Mouse (Mus musculus) skeletal muscle tissue, adult 2 months (tissue): ENCODE results near the gene Npepps.
"Not testable (repeated sequence)": the region's sequence is repeated elsewhere in the genome, so short reads cannot be mapped to it uniquely, and the experiment has no call there.

ENCODE experiments used
- DNase-seq: peaks from one replicate; pipeline ENCODE4 v3.0.0-alpha.2; 2012; ENCODE audit warnings: low read depth, low spot score

Npepps gene

GRCm38 (mm10) chr11:97237976-97238375 lies 42.5 kb downstream of the Npepps start:
- no peak for DNase-seq

- no peak for DNase-seq
These were observed 48.0 kb downstream of the Npepps start for GRCm38 (mm10) chr11:97232436-97232835.

GRCm38 (mm10) chr11:97229396-97229795 lies 51.0 kb downstream of the Npepps start:
- DNase-seq: no peak

GRCm38 (mm10) chr11:97228985-97229384 lies 51.5 kb downstream of the Npepps start:
- no peak for DNase-seq

- DNase-seq: no peak
These were observed 54.3 kb downstream of the Npepps start for GRCm38 (mm10) chr11:97226131-97226530.

GRCm38 (mm10) chr11:97223485-97223884 lies 57.0 kb downstream of the Npepps start:
- no peak for DNase-seq

GRCm38 (mm10) chr11:97221611-97222010 lies 58.8 kb downstream of the Npepps start:
- no peak for DNase-seq

GRCm38 (mm10) chr11:97220211-97220610 lies 60.2 kb downstream of the Npepps start:
- DNase-seq: no peak

GRCm38 (mm10) chr11:97214411-97214810 lies 66.0 kb downstream of the Npepps start:
- no peak for DNase-seq

- DNase-seq: no peak
These were observed 69.6 kb downstream of the Npepps start for GRCm38 (mm10) chr11:97210728-97211400.

GRCm38 (mm10) chr11:97207011-97207422 lies 73.4 kb downstream of the Npepps start:
- no peak for DNase-seq

GRCm38 (mm10) chr11:97199519-97199918 lies 80.9 kb downstream of the Npepps start:
- no peak for DNase-seq

- no peak for DNase-seq
These were observed 81.8 kb downstream of the Npepps start for GRCm38 (mm10) chr11:97198601-97199000.

GRCm38 (mm10) chr11:97197021-97197420 lies 83.4 kb downstream of the Npepps start:
- no peak for DNase-seq

GRCm38 (mm10) chr11:97196541-97196940 lies 83.9 kb downstream of the Npepps start:
- DNase-seq: no peak

- DNase-seq: no peak
These were observed 87.9 kb downstream of the Npepps start for GRCm38 (mm10) chr11:97192621-97192951.

- no peak for DNase-seq
These were observed 88.4 kb downstream of the Npepps start for GRCm38 (mm10) chr11:97191915-97192620.

GRCm38 (mm10) chr11:97190992-97191391 lies 89.4 kb downstream of the Npepps start:
- peak; percentile 34 for DNase-seq

- DNase-seq: not testable (repeated sequence)
These were observed 90.8 kb downstream of the Npepps start for GRCm38 (mm10) chr11:97189645-97190044.

GRCm38 (mm10) chr11:97189231-97189630 lies 91.2 kb downstream of the Npepps start:
- no peak for DNase-seq

- DNase-seq: no peak
These were observed 91.8 kb downstream of the Npepps start for GRCm38 (mm10) chr11:97188643-97188955.

- DNase-seq: peak; percentile 99
These were observed 92.4 kb downstream of the Npepps start, which contains the start of gene Kpnb1 for GRCm38 (mm10) chr11:97187764-97188642. Kpnb1 (minus strand) TSS chr11:97187881.
